8 mouse cellular contexts compared by ENCODE assay signal in the genomic region with DNA sequence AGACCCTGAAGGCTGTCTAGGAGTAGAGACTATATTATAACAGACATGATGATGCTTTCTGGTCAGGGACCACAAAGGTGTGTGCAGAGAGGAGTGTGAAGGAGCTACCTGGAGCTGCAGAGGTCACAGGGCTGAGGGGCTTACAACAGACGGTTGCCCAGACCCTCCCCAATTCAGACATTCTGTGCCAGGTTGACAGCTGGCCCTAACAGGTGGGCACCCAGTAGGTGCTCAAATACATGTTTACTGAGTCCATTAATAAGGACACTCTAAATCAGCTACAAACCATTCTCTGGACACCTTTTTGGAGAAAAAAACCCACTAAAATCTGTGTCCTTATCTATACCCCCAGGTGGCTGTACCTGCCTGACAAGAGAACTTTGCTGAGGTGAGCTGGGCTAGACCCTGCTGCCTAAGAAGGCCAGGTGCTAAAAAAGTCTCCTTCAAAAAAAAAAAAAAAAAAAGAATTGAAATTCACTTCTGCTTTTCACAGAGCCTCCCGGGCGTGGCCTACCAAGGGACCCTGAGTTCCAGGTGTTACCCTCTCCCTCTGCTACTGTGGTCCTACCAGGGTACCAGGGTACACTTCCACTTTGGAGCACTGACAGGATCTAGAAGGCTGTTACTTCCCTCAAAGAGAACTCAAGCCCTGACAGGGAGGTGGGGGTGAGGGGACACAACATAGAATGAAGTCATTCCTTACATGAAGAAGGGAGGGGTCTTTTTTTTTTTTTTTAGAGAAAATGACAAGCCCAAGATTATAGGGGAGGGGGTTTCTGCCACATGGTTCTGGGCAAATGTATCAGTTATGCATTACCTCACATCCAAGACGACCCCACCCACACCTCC. TPM values are rescaled to one million over a fixed set of nuclear protein-coding genes. Genes with fewer than 3 reads are reported as not detected.
DNase-seq lines count a peak whose midpoint lies in the region; ATAC-seq and TF ChIP-seq lines count a peak whose summit lies in the region.

No protein-coding gene starts in this region.

- H3K4me1 ChIP-seq in testis, adult 2 months (ENCODE audit: control insufficient read depth, insufficient read depth, low read length), result peaks cover 5% of the 10 kb centered on the region
- H3K4me1 ChIP-seq in liver, embryonic 16.5 days (ENCODE audit: control insufficient read depth, low read depth, low read length), result peaks cover 11% of the 10 kb centered on the region

- intact Hi-C loops in gastrocnemius, postnatal 36 days (cut with DNase I), result loop anchor here (5.0 kb wide), 1 partner anchor 134 kb away; no protein-coding TSS in a partner anchor

- WGBS in liver, embryonic 16.5 days (ENCODE audit: insufficient replicate concordance), result 28% methylated on average over 4 of the region's 4 CpGs

- peak; percentile 15 for DNase-seq in cerebellum, adult 11-12 months
- DNase-seq in testis, postnatal 10 days (ENCODE audit: low spot score), result no peak
- DNase-seq in gastrocnemius, postnatal 36 days, result no peak
- DNase-seq in adrenal gland, adult 8-10 months, result no peak

- no peak for TF ChIP-seq POLR2A in testis, adult 2 months (IDR thresholded peaks at IDR 0.05; ENCODE audit: control insufficient read depth, low read depth, low read length)

- no peak overlapping the region for H3K9ac ChIP-seq in liver, embryonic 16.5 days (ENCODE audit: low read depth, low read length)

- H3K4me3 ChIP-seq in testis, adult 2 months (ENCODE audit: control insufficient read depth, low read depth, low read length), result peak overlapping the region; percentile 93
- peak overlapping the region; percentile 68 for H3K4me3 ChIP-seq in liver, embryonic 16.5 days (ENCODE audit: low read depth, low read length)

- H3K27ac ChIP-seq in testis, adult 2 months (ENCODE audit: control insufficient read depth, insufficient read depth, low read depth, low read length), result no peak overlapping the region
- no peak overlapping the region for H3K27ac ChIP-seq in liver, embryonic 16.5 days (ENCODE audit: low read length)

- H3K4me2 ChIP-seq in liver, embryonic 16.5 days (ENCODE audit: low read depth, low read length), result peak overlapping the region; percentile 76

- no peaks in the 10 kb centered on the region for H3K9me3 ChIP-seq in liver, embryonic 16.5 days (replicated peaks; ENCODE audit: control insufficient read depth, low read length)

- H3K27me3 ChIP-seq in testis, adult 2 months (ENCODE audit: control insufficient read depth, insufficient read depth, low read length), result peaks cover 2% of the 10 kb centered on the region
- H3K27me3 ChIP-seq in liver, embryonic 16.5 days (ENCODE audit: control insufficient read depth, insufficient read depth, low read depth, low read length), result peaks cover 18% of the 10 kb centered on the region

- H3K36me3 ChIP-seq in testis, adult 2 months (ENCODE audit: control insufficient read depth, insufficient read depth, low read length), result no peaks in the 10 kb centered on the region
- H3K36me3 ChIP-seq in liver, embryonic 16.5 days (ENCODE audit: control insufficient read depth, insufficient read depth), result no peaks in the 10 kb centered on the region

- ATAC-seq in cerebellum, adult (ENCODE audit: insufficient number of reproducible peaks, low FRiP score, low TSS enrichment), result no peak
- no peak for ATAC-seq in liver, embryonic 16.5 days (ENCODE audit: low read depth)
- ATAC-seq in frontal cortex, adult (ENCODE audit: low TSS enrichment), result no peak

- no peak for TF ChIP-seq CTCF in testis, adult 2 months (IDR thresholded peaks at IDR 0.05; ENCODE audit: control insufficient read depth, insufficient read depth, insufficient replicate concordance, low read depth, low read length)

RNA-seq across cellular contexts. Expression of a gene that starts 2.0 kb away (rescaled TPM):
- 29.2 and 36.8 TPM in 2 replicates for polyA plus RNA-seq in testis, adult 2 months (2012; rRNA removed)
- 1.5 and 1.8 TPM in 2 replicates for polyA plus RNA-seq in liver, embryonic 16.5 days (2015; fragmentation: Nextera tagmentation; extraction: Ambion mirVana)
- total RNA-seq in gastrocnemius, postnatal 36 days (2021), result 10 to 100 TPM; 78.0 to 86.5 TPM
- 10 to 100 TPM; 36.8 to 56.2 (median 47.5) TPM for total RNA-seq in adrenal gland, adult 8-10 months (2022)

RNA-seq across cellular contexts. Expression of a gene that starts 30.5 kb away (rescaled TPM):
- polyA plus RNA-seq in testis, adult 2 months (2012; rRNA removed), result 1.1 and 1.2 TPM in 2 replicates
- 0.08 TPM in 1 of 2 replicates, not detected in the other for polyA plus RNA-seq in liver, embryonic 16.5 days (2015; fragmentation: Nextera tagmentation; extraction: Ambion mirVana)
- total RNA-seq in gastrocnemius, postnatal 36 days (2021), result not detected
- total RNA-seq in adrenal gland, adult 8-10 months (2022), result not detected

RNA-seq across cellular contexts. Expression of a gene that starts 42.4 kb away (rescaled TPM):
- 54.2 and 55.9 TPM in 2 replicates for polyA plus RNA-seq in testis, adult 2 months (2012; rRNA removed)
- polyA plus RNA-seq in liver, embryonic 16.5 days (2015; fragmentation: Nextera tagmentation; extraction: Ambion mirVana), result 5.4 and 6.9 TPM in 2 replicates
- 1 to 10 TPM; 3.9 to 5.4 TPM for total RNA-seq in gastrocnemius, postnatal 36 days (2021)
- total RNA-seq in adrenal gland, adult 8-10 months (2022), result 10 to 100 TPM; 12.6 to 17.2 (median 15.2) TPM
